Mouse (Mus musculus) CH12.LX (cell line): Measurements from ENCODE around the gene Spns3.

ENCODE experiments used
- CHD1 ChIP-seq: IDR thresholded peaks from 2 replicates; pipeline ENCODE4 v1.6.1; 2012; ENCODE audit warnings: low read depth, low read length, improper control_type of control experiment, inconsistent platforms
- CTCF ChIP-seq, 2 experiments: IDR thresholded peaks in 1 of 2; conservative IDR thresholded peaks in 1 of 2; 2 replicates each; pipeline ENCODE4 v1.5.1; 2011 to 2012; ENCODE audit warnings: low read depth in 2 of 2, low read length in 2 of 2, improper control_type of control experiment in 1 of 2, inconsistent platforms in 1 of 2, mild to moderate bottlenecking in 1 of 2, moderate library complexity in 1 of 2
- E2F4 ChIP-seq: IDR thresholded peaks from 2 replicates; pipeline ENCODE4 v1.6.1; 2011; ENCODE audit warnings: low read depth, low read length, improper control_type of control experiment; ENCODE audit not compliant: insufficient replicate concordance
- EP300 ChIP-seq: IDR thresholded peaks from 2 replicates; pipeline ENCODE4 v1.6.1; 2011; ENCODE audit warnings: low read length, improper control_type of control experiment
- MAFK ChIP-seq: IDR thresholded peaks from 2 replicates; pipeline ENCODE4 v1.6.1; 2011; ENCODE audit warnings: low read length, improper control_type of control experiment; ENCODE audit not compliant: insufficient replicate concordance
- MAZ ChIP-seq: IDR thresholded peaks from 2 replicates; pipeline ENCODE4 v1.6.1; 2012; ENCODE audit warnings: low read depth, mild to moderate bottlenecking, inconsistent platforms, low read length, improper control_type of control experiment, moderate library complexity
- NRF1 ChIP-seq: IDR thresholded peaks from 2 replicates; pipeline ENCODE4 v1.6.1; 2014; ENCODE audit warnings: low read depth, mild to moderate bottlenecking, inconsistent platforms, low read length, improper control_type of control experiment, moderate library complexity
- POLR2A ChIP-seq: IDR thresholded peaks from 2 replicates; pipeline ENCODE4 v1.6.1; 2011; ENCODE audit warnings: low read depth, mild to moderate bottlenecking, improper control_type of control experiment, low read length
- POLR2AphosphoS2 ChIP-seq: IDR thresholded peaks from 2 replicates; pipeline ENCODE4 v1.6.1; 2011; ENCODE audit warnings: low read depth, low read length, improper control_type of control experiment
- RAD21 ChIP-seq: IDR thresholded peaks from 2 replicates; pipeline ENCODE4 v1.6.1; 2011; ENCODE audit warnings: low read depth, mild to moderate bottlenecking, low read length, improper control_type of control experiment, moderate library complexity
- TBP ChIP-seq: conservative IDR thresholded peaks from 2 replicates; pipeline ENCODE4 v1.6.1; 2011; ENCODE audit warnings: low read depth, low read length, improper control_type of control experiment
- ZMIZ1 ChIP-seq: IDR thresholded peaks from 2 replicates; pipeline ENCODE4 v1.6.1; 2012; ENCODE audit warnings: low read depth, mild to moderate bottlenecking, inconsistent platforms, low read length, improper control_type of control experiment

DNA sequence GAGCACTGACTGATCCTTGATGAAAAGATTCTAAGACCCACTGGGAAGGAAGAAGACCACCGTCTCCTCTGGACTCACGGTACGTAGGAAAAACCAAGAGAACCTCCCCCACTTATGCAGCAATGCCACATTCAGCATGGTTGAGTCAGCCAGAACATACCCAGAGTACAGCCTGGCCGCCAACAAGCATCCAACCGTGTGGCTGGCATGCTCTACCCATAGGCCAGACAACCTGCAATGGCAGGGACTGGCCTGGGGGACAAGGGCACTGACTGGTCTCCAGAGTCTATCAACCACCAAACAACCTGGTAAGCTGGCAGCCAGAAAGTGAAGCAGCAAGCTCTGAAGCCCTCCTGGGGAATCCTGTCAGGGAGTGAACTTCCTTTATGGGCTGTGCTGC is 41.7 kb downstream of the Spns3 start:
- TF ChIP-seq CTCF (conservative IDR thresholded peaks at IDR 0.05 in 1 of 2, IDR thresholded peaks at IDR 0.05 in 1 of 2; ENCODE audit: low read depth in 2 of 2, low read length in 2 of 2) (no peak), RAD21 (no peak), CHD1 (no peak), POLR2A (no peak), MAFK (no peak), EP300 (no peak), NRF1 (no peak), ZMIZ1 (no peak), POLR2AphosphoS2 (no peak), TBP (no peak), MAZ (no peak), E2F4 (no peak)
